Mouse (Mus musculus) forebrain, embryonic 14.5 days (tissue): Measurements from ENCODE around the gene Ap3b1. TPM values are rescaled to one million over a fixed set of nuclear protein-coding genes. Genes with fewer than 3 reads are reported as not detected.
"Not testable (repeated sequence)": the region's sequence is repeated elsewhere in the genome, so short reads cannot be mapped to it uniquely, and the experiment has no call there.

ENCODE experiments used
- ATAC-seq: fragments of 200-750 bp; cut with Nextera tagmentation; 2 replicates; pipeline ENCODE4 v1.8.0; 2017; ENCODE audit warnings: mild to moderate bottlenecking, moderate library complexity
- DNase-seq: peaks from one replicate; pipeline ENCODE4 v3.0.0-alpha.2; 2015; ENCODE audit warnings: low spot score
- H3K27ac ChIP-seq: fragments of 300-500 bp; sonication (generic); 2 replicates; pipeline ENCODE4 v1.5.1; 2014; ENCODE audit warnings: low read depth, mild to moderate bottlenecking, control low read depth, low read length, moderate library complexity
- H3K27me3 ChIP-seq: fragments of 300-500 bp; sonication (generic); replicated peaks from 2 replicates; pipeline ENCODE4 v1.6.1; 2014; ENCODE audit warnings: low read length, control low read depth, mixed read lengths; ENCODE audit not compliant: control insufficient read depth, insufficient read depth
- H3K36me3 ChIP-seq: fragments of 300-500 bp; sonication (generic); 2 replicates; pipeline ENCODE4 v1.6.1; 2014; ENCODE audit warnings: low read length, control low read depth; ENCODE audit not compliant: control insufficient read depth, insufficient read depth
- H3K4me1 ChIP-seq: fragments of 300-500 bp; sonication (generic); 2 replicates; pipeline ENCODE4 v1.6.1; 2014; ENCODE audit warnings: antibody characterized with exemption, low read length, control low read depth; ENCODE audit not compliant: control insufficient read depth, insufficient read depth
- H3K4me2 ChIP-seq: fragments of 300-500 bp; sonication (generic); 2 replicates; pipeline ENCODE4 v1.6.1; 2014; ENCODE audit warnings: mild to moderate bottlenecking, control low read depth, low read length
- H3K4me3 ChIP-seq: fragments of 300-500 bp; sonication (generic); 2 replicates; pipeline ENCODE4 v1.5.1; 2014; ENCODE audit warnings: low read depth, low read length, control low read depth
- H3K9ac ChIP-seq: fragments of 300-500 bp; sonication (generic); 2 replicates; pipeline ENCODE4 v1.6.1; 2014; ENCODE audit warnings: mild to moderate bottlenecking, low read length, control low read depth, moderate library complexity
- H3K9me3 ChIP-seq: fragments of 300-500 bp; sonication (generic); replicated peaks from 2 replicates; pipeline ENCODE4 v1.6.1; 2016; ENCODE audit warnings: low read length, control low read depth, mixed read lengths; ENCODE audit not compliant: control insufficient read depth
- WGBS: fragments of 180-500 bp; shearing (Covaris S2); extraction: QIAGEN DNeasy Blood & Tissue Kit; methylation state at CpG from one replicate; pipeline ENCODE4 v1.1.7; 2014; 5-methylcytosine and 5-hydroxymethylcytosine counted together
- polyA plus RNA-seq: library from polyadenylated mRNA; unstranded; fragments of >200 nt; fragmentation: Nextera tagmentation; extraction: Ambion mirVana; gene quantifications from 2 replicates; pipeline ENCODE4 v1.2.1, GENCODE M21; 2014

The Ap3b1 gene
- polyA plus RNA-seq, 1 experiment from 2014 or later: 24.2 TPM

- H3K27me3 ChIP-seq: no peaks in the 10 kb centered on the region
- no peak overlapping the region for H3K27ac ChIP-seq
- H3K9ac ChIP-seq: no peak overlapping the region
- no peaks in the 10 kb centered on the region for H3K4me1 ChIP-seq
- 78% methylated on average over 3 of the region's 3 CpGs for WGBS
- no peaks in the 10 kb centered on the region for H3K9me3 ChIP-seq
- ATAC-seq: no peak
- no peak overlapping the region for H3K4me3 ChIP-seq
- no peaks in the 10 kb centered on the region for H3K36me3 ChIP-seq
- no peak for DNase-seq
- H3K4me2 ChIP-seq: no peak overlapping the region
Observed at GRCm38 (mm10) chr13:94338357-94338756, 20.4 kb upstream of the Ap3b1 start.

GRCm38 (mm10) chr13:94343192-94343591 is 15.6 kb upstream of the Ap3b1 start:
- H3K4me2 ChIP-seq: no peak overlapping the region
- DNase-seq (no peak), ATAC-seq (no peak)
- no peaks in the 10 kb centered on the region for H3K9me3 ChIP-seq
- H3K9ac ChIP-seq: no peak overlapping the region
- WGBS: 95% methylated on average over 5 of the region's 5 CpGs
- no peaks in the 10 kb centered on the region for H3K36me3 ChIP-seq
- no peak overlapping the region for H3K27ac ChIP-seq
- H3K4me3 ChIP-seq: no peak overlapping the region
- H3K4me1 ChIP-seq: no peaks in the 10 kb centered on the region
- no peaks in the 10 kb centered on the region for H3K27me3 ChIP-seq

GRCm38 (mm10) chr13:94344600-94344999 is 14.2 kb upstream of the Ap3b1 start:
- DNase-seq, H3K9ac ChIP-seq: not testable (repeated sequence)
- 95% methylated on average over 14 of the region's 14 CpGs for WGBS

GRCm38 (mm10) chr13:94354584-94354983 is 4.2 kb upstream of the Ap3b1 start:
- Histone ChIP-seq H3K4me3 (no peak overlapping the region), H3K4me2 (no peak overlapping the region), H3K9ac (no peak overlapping the region), H3K27ac (no peak overlapping the region), H3K27me3 (no peaks in the 10 kb centered on the region), H3K36me3 (no peaks in the 10 kb centered on the region), H3K9me3 (no peaks in the 10 kb centered on the region), H3K4me1 (0 out of 2 replicates have a peak, but pooled peaks cover 4% of the 10 kb centered on the region)
- WGBS: 83% methylated on average over 3 of the region's 3 CpGs
- ATAC-seq (no peak), DNase-seq (no peak)

More at GRCm38 (mm10) chr13:94344600-94344999, 14.2 kb upstream of the Ap3b1 start:
- H3K9me3 ChIP-seq, H3K4me2 ChIP-seq, H3K4me3 ChIP-seq, H3K27me3 ChIP-seq, H3K36me3 ChIP-seq, H3K27ac ChIP-seq, ATAC-seq, H3K4me1 ChIP-seq: not testable (repeated sequence)

- peak overlapping the region; percentile 82 for H3K9ac ChIP-seq
- no peaks in the 10 kb centered on the region for H3K36me3 ChIP-seq
- peaks cover 8% of the 10 kb centered on the region; the same call in 1 of the 2 replicates for H3K4me1 ChIP-seq
- no peaks in the 10 kb centered on the region for H3K27me3 ChIP-seq
- no peak for ATAC-seq
- 4% methylated on average over 9 of the region's 9 CpGs for WGBS
- no peak overlapping the region for H3K27ac ChIP-seq
- H3K4me3 ChIP-seq: peak overlapping the region; percentile 83
- DNase-seq: no peak
- peak overlapping the region; percentile 74 for H3K4me2 ChIP-seq
- H3K9me3 ChIP-seq: no peaks in the 10 kb centered on the region
Observed at GRCm38 (mm10) chr13:94358101-94358400, 709 bp upstream of the Ap3b1 start.

GRCm38 (mm10) chr13:94359282-94359920 is 641 bp downstream of the Ap3b1 start:
- no peak for ATAC-seq
- peak; percentile 25 for DNase-seq
- Histone ChIP-seq H3K27ac (peak overlapping the region; percentile 70; the same call in 1 of the 2 replicates), H3K9me3 (no peaks in the 10 kb centered on the region), H3K27me3 (no peaks in the 10 kb centered on the region), H3K9ac (peak overlapping the region; percentile 82), H3K4me3 (peak overlapping the region; percentile 83), H3K36me3 (no peaks in the 10 kb centered on the region), H3K4me1 (peaks cover 8% of the 10 kb centered on the region; the same call in 1 of the 2 replicates), H3K4me2 (peak overlapping the region; percentile 74)
- WGBS: 17% methylated on average over 25 of the region's 25 CpGs

GRCm38 (mm10) chr13:94361013-94361580 is 2.3 kb downstream of the Ap3b1 start:
- not testable (repeated sequence) for H3K27ac ChIP-seq, H3K27me3 ChIP-seq, H3K9me3 ChIP-seq, H3K36me3 ChIP-seq, H3K4me1 ChIP-seq, H3K9ac ChIP-seq, ATAC-seq, H3K4me3 ChIP-seq, DNase-seq, H3K4me2 ChIP-seq
- 91% methylated on average over 10 of the region's 10 CpGs for WGBS

GRCm38 (mm10) chr13:94364336-94364735 is 5.6 kb downstream of the Ap3b1 start:
- H3K27me3 ChIP-seq: no peaks in the 10 kb centered on the region
- no peak overlapping the region for H3K4me2 ChIP-seq
- no peak overlapping the region for H3K9ac ChIP-seq
- no peak for DNase-seq
- H3K9me3 ChIP-seq: no peaks in the 10 kb centered on the region
- no peak for ATAC-seq
- no peaks in the 10 kb centered on the region for H3K36me3 ChIP-seq
- H3K4me1 ChIP-seq: peaks cover 5% of the 10 kb centered on the region; the same call in 1 of the 2 replicates
- H3K4me3 ChIP-seq: no peak overlapping the region
- WGBS: 94% methylated on average over 2 of the region's 2 CpGs
- no peak overlapping the region for H3K27ac ChIP-seq

- Histone ChIP-seq H3K36me3 (no peaks in the 10 kb centered on the region), H3K27me3 (no peaks in the 10 kb centered on the region), H3K9ac (no peak overlapping the region), H3K4me3 (no peak overlapping the region), H3K9me3 (no peaks in the 10 kb centered on the region), H3K4me2 (no peak overlapping the region), H3K27ac (no peak overlapping the region), H3K4me1 (no peaks in the 10 kb centered on the region)
- ATAC-seq: no peak
- no peak for DNase-seq
- WGBS: 86% methylated on average over 13 of the region's 13 CpGs
Observed at GRCm38 (mm10) chr13:94365108-94365907, 6.5 kb downstream of the Ap3b1 start.
